Mouse (Mus musculus) T-cell, adult 2 months (primary cell): ENCODE data around the gene Scel.
A peak's percentile ranks its signal among the peaks of the same experiment; 100 is the strongest.
"Not testable (repeated sequence)": the region's sequence is repeated elsewhere in the genome, so short reads cannot be mapped to it uniquely, and the experiment has no call there.

Experiments
- DNase-seq: peaks from one replicate; pipeline ENCODE4 v3.0.0; 2022; ENCODE audit warnings: low spot score

Gene Scel

DNA sequence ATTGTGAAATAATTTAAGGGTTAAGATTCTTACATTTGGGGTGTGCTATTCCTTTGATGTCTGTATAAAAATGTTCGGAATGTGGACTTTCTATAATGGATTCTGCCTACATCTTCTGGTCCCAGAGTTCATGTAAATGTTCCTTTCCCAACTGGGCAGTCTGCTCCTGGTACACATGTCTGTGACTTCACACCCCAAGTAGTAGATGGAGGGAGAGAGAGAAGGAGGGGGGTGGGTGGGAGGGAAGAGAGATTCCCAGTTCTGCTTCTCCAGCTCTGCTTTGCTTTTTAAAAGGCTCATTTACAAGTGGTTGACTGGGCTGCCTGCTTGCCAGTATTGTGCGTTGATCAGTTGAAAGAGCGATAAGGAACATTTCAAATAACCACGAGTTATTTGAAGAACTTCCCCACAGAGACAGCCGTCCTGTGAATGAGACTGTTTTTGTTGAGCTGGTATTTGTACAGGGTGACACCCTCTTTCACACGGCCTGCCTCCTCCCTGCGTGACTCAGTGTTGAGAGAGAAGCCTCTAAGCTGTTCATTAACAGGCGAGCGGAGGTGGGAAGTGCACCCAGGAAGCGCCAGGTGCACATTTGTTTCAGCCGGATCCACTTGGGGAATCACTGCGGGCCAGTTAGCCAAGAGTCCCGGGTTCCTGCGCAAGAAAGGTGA, at the start of gene Scel:
Gene Scel, plus strand, starts transcription at position 541 of the 671 bp plus-strand sequence.
- no peak for DNase-seq

DNA sequence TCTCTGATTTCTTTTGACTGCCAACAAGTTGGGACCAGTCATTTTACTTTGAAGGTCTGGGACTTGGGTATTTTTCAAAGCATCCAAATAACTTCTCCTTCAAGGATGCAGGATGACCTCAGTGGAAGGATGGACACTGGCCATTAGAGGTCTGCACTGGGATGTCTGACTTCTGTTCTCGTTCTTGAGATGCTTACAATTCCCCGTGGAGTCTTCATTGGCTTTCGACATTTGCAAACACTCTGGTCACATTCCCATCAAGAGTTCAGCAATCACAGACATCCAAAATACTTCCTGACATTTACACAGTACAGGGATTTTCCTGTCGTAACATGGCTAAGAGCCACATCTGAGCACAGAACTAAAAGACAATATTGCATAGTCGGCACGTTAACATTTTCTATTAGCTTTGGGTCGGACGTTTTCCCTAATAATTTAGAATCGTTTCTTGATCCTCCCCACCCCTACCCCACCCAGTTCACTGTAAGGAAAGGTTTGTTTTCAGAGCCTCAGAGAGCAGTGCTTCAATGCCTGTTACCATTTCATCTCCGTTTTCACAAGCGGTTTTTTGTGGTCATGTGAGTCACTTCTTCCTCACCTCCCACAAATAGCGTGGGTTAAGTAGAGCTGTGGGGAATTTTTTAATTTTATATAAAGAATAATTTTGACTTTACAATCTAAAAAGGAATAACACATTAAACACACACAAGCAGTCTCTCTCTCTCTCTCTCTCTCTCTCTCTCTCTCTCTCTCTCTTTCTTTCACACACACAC, 44.3 kb upstream of the Scel start:
- DNase-seq = peak; percentile 47

DNA sequence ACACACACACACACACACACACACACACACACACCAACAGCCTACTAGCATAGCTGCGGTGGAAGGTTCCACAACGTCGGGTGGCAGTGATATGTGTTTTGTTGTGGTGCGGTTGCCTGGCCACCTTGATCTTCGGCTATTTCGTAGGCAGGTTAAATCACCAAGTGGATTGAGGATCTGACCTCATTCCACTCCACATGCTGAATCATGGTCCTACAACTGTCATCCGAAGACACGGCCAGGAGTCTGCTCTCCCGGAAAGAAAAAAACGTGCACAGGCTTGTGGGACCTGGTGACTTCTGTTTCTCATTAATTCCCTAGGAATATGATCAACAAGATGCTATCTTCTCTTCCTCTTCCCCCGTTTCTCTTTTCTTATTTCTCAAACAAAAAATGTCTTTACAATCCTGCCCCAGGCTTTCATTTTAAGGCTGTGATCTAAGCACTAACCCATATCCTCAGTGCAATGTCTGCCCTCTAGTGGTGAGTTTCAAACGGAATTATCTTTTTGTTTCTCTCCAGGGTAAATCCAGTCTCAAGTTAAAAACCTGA, 43.6 kb upstream of the Scel start:
- peak; percentile 87 for DNase-seq

DNA sequence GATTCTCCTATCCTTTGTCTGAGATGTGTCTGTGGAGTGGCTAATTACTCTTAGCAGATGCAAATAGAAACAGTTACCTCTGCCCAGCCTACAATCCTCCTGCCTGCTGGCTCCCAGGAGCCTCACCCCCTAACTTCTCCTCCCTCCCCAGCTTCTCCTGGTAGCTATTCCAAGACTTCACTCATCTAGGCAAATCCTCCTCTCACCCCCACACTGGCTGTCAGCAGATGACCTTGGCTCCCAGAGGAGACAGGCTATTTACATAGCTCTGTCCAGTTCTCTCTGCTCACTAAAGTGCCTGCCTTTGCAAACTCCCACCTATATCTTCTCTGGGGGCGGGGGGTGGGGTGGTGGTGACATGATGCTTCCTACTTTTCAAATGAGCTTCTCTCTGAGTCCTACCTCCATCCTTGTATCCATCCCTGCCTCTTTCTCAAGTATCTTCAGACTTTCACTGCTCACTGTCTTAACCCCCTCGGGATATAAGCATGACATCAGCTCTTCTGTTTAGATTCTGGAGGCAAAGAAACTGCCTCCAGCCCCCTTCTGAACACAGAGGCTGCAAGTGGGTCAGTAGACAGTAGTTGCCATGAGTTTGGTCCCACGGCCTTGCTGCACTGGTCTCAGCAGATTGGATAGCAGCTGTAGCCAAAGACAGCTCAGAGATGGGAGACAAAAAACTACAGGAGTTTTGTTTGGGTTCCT, 41.9 kb upstream of the Scel start:
- DNase-seq = no peak

DNA sequence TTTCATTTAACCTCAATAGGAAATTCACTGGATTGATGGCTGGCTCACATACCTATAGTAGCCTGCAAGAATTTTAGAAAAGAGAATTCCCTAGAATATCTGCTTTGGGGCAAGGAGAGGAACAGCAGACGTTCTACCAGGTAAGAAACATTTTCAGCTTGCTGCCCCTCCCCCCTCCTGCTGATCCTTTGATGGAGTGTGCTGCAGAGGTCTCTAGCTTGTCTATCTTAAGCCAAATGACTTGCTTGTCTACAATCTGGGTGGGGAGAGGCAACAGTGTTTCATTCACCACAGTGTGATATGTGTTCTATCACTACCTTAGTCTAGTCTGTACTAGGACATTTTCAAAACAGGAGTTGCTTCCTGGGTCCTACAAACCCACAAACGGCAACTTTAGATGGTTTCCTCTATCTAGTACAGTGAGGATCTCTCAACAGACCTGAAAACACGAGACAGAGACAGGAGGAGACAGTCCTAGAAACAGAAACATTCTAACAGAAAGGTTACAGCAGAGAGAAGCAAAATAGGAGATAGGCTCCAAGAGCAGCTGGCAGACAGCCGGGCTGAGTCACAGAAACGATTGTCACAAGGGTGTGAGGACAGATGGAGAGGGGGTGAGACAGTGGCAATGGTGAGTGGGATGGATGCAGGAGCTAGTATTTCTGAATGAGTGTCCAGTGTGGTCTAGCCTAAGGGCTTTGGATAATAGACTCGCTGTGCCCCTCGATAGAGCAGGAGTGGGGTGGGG, 41.2 kb upstream of the Scel start:
- DNase-seq = no peak

DNA sequence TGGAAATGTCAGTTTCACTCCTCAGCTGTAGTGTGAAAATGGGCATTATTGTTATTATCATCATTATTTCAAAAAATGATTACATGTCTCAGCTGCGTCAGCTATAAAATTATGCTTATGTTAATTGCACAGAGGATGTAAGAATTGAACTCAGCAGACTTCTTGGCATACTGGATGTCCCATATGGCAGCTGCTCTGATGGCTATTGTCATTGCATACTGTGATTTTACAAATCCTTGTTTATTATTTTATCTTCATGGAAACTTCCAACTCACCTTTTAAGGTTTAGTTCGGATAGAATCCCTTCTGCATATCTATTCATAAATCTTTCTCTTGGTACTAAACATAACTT, 40.6 kb upstream of the Scel start:
- DNase-seq = no peak

DNA sequence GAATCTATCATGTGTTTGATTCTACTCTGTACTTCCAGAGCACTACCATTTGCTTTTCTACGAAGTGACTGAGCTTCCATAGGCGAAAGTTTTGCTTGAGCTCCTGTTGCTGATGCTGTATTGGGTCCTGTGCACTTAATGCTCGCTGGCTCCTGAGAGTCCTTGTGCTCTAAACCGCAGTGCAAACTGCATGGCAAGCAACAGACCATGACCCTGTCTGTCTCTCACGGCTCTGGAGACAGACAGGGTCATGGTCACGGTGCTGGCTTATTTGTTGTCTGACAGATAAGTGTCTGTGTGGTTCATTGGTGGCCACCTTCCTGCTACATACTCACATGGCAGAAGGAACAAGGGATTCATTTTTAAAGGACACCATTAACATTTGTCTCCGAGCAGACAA, 37.8 kb upstream of the Scel start:
- DNase-seq = no peak

DNA sequence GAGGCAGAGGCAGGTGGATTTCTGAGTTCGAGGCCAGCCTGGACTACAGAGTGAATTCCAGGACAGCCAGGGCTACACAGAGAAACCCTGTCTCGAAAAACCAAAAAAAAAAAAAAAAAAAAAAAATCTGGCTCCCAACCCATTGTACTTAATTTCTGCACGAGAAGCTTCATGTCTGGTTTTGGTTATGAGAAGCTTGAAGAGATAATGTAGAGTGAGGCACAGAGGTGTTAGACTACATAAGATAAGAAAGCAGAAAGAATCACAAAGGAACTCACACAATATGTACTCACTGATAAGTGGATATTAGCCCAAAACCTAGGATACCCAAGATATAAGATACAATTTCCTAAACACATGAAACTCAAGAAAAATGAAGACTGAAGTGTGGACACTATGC, 36.9 kb upstream of the Scel start:
- not testable (repeated sequence) for DNase-seq

DNA sequence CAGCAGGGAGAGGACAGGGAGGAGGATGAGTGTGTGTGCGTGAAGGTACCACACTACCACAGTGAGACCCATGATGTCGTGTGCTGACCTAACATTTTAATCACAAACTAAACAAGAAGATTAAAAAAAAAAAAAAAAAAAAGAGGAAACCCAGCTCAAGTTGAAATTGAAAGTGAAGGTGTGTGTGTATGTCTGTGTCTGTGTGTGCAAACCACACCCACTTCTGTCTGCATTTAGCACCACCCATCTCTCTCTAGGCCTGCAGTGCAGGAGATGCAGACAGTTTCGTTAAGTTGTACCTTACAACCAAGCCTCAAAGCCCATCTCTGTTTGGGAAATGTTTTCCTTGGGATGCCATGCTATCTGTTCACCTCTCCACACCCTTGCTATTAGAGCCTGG, 35.9 kb upstream of the Scel start:
- DNase-seq = no peak

DNA sequence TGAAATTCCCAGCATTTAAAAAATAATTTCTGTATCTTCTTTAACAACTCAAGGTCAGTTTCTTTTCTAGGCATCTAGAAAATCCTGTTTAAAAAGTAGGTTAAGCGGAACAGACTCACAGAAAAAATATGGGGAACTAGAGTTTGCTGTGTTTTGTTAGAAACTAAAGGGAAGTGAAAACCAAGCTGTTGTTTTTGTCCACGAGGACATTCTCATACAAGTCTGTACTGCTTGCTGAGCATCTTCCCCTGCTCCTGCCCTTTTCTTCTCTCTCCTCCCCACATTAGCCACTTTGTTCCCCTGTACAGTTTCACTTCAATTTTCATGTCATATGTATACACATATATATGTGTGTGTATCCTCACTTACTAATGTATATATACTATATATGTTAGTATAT, 35.2 kb upstream of the Scel start:
- DNase-seq = no peak

DNA sequence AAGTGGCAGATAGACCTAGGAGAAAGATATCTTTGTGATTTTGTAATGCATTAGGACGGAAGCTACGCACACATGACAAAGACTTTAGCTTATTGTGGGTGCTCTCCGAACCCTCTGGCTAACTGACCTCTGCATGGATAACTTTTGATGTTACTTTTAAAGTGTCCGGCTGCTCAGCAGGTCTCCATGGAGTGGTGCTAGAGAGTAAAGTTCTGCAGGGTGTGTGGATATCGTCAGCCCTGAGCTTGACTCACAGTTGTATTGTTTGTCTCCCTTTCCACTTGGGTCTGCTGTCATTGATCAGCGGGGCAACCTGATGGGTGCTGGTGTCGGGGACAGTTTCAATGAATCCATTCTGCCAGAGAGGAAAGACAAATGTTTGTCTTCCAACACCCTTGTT, 33.7 kb upstream of the Scel start:
- no peak for DNase-seq

DNA sequence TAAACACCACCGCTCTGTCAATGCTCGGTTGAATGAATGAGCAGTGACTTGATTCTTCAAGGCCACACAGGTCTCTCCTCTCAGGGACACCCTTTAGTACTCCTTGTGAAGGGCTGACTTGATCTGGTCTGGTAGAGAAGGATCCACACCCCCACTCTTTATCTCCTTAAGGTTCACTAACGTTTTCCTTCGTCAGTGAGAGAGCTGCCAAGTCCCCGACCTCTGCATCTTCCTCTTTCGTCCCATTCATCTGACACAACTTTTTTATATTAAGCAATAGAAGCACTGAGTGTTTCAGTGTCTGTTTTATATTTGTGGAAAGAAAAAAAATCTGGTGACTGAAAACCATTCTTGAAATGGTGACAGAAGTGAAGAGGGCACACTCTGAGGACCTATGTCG, 31.6 kb upstream of the Scel start:
- no peak for DNase-seq

DNA sequence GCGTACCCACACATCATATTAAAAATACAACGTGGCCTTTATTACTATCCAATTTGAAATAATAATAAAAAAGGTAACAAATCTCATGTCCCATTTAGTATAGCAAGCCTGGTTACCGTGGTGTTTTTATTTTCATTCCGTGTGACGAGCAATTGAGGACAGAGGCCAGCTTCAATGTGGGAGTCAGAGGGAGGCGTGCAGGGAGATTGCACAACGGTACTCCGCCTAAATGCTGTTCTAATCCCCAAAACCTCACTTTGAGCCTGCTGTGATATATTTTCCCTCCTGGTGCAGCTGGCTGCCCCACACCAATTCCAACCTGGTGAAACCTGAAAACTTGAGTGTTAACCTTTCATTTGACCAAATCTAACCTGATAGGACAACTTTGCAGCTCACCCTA, 27.5 kb upstream of the Scel start:
- DNase-seq = no peak

DNA sequence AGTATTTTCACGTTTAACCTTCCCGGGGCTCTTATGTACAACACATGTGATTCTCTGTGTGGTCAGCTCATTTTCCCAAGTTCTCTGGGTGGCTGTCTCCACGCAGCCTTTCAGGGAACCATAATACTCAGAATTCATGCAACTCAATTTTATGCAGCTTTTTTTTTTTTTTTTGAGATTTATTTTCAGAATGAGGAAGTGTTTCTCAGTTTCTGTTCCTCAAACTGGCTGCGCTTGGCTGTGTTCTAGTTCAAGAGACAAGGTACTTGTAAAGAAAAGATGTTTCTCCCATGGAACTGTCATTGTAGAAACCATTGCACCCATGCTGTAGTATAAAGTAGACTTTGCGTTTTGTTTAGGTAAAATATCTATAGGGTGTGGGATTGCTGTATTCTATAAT, 26.2 kb upstream of the Scel start:
- no peak for DNase-seq

DNA sequence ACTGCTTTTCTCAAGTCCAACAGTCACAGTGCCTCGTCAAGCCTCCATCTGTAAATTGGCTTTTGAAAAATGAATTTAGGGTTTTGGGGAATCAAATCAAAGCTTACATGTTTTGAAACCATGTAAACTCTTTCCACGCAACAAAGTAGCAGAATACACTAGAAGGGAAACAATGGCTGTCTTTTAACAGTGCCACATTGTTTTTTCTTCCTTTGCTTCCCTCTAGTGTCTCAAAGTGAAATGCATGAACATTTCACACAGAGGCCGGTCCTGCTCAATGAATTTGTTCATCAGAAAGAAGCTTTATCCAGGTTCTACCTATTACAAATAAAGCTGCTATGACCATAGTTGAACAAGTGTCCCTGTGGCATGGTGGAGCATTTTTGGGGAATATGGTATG, 24.5 kb upstream of the Scel start:
- DNase-seq = no peak

DNA sequence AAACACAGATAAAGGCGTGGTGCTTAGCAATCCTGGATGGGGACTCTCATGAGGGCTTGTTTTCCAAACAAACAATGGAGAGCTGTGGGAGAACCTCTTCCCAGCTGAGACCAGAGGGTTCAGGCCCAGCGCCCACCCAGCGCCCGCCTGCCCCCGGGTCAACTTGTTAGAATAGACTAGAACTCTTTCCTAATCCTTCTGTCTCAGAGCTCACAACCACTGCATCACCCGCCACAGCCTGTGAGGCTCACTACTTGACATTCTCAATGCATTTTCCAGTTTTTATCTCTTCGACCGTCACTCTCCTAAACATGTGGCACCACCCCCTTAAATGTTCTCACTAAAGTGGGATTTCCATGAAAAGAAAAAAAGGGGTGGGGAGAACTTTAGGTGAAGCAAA, 14.9 kb upstream of the Scel start:
- DNase-seq = no peak

DNA sequence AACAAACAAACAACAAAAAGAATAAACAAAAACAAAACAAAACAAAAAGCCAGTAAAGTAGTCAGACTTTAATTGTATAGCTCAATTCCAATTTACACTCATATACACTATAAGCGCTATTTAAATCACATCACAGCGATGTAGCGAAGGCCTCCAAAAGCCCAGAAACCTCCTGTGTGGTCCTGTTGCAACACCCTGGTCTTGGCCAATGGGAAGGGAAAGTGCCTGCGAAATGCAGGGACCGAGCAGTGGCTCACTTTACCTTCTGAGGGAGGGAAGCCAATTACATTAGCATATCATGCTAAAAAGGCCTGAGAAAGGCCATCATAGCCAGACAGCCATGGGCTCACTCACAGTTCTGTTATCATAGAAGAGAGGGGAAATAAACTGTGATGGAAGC, 14.5 kb upstream of the Scel start:
- DNase-seq = no peak

DNA sequence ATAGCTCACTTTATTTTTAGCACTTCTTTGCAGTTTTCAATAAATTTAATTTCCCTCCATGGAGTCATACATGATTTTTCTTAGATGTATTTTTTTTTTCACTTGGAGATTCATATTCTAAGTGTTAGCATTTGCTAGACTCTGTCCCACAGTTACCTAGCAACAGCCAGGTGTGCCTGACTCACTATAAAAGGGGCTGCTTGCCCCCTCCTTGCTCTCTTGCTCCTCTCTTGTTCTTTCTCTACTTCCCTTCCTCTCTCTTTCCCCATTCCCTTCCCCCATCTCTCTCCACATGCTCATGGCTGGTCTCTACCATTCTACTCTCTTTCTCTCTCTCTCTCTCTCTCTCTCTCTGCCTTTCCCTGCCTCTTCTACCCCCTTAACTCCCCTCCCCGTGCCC, 14.1 kb upstream of the Scel start:
- no peak for DNase-seq

DNA sequence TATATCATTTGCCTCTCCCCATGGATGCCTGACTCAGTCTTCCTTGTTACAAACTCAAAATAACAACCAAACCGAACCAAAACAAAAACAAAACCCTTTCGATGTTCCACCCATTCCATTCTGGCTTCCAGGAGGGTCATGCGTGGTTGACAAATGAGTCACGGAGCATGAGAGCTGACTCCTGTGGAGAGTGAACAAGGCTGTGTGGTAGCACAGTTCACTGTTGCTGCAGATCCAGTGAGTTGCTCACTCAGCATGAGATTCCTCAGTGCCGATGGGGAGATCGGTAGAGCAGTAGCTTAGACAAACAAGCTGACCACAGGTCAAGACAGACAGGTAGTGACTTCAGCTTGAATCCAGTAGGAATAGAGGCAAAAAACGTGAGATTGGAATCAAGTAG, 12.8 kb upstream of the Scel start:
- DNase-seq = no peak

DNA sequence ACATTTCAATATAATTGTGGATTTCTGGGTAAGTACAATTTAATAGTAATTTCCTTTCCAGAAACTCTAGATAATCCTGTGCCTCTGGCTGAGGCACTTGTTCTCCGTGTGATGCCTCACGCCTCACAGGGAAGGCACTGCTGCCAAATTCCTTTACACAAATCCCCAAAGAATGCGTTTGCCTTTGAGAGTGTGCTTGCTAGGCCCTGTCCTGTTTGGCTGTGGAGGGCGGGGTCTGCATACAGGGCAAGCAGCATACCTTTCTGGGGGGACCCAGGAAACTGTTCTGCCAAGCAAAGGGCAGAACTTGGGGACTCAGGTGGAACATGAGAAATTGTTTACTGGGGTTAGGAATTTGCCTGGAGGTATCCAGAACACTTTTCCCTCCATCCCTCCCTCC, 12.2 kb upstream of the Scel start:
- DNase-seq = no peak

DNA sequence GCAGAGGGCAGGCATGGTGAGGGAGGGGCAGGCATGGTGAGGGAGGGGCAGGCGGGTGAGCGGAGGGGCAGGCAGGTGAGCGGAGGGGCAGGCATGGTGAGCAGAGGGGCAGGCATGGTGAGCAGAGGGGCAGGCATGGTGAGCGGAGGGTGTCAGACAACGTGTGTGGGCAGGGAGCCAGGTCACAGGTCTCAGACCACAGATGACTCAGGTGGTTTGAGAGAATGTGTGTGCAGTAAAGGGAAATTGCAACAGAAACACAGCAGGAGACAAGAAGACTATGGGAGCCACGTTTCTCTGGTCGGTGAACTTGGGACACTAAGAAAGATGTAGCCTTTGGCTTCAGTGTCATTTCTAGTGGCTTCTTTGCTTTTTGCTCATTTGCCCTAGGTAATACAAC, 8.6 kb upstream of the Scel start:
- no peak for DNase-seq

DNA sequence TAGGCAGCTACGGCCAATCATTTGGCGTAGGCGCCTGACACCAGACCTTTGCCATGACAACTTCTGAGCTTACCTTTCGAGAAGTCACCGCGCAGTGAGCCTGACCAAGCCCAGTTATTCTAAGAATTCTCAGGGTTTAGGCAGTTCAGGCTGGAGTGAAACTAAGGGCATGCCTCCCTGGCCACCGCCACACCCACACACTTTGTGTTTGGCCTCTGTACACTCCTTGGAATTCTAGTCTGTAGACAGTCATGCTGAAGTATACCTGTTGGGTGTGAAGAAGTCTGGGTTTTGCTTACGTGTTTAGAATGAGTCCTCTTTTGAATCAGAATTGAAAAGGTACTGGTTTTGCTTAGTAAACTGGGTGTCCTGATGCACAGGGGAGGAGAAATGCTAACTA, 3.6 kb upstream of the Scel start:
- DNase-seq = no peak

DNA sequence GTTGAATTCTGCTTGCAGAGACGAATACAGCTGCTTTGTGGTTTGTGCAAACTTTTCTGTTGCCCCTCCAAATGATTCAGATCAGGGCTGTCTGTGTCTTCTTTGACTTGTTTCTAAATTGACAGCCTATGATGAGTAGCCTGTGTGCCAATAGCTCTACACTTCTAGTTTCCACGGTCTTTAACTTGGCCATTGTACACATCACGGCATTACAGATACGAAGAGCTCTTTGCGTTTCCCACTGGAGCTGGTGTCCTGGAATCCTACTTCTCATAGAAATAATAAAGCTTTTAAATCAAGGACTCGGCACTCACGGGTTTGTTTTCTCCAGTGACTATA, 300 bp downstream of the Scel start:
- no peak for DNase-seq
